Mouse (Mus musculus) megakaryocyte, embryonic 14.5 days (primary cell): ENCODE measurements at regions not wholly inside any gene's neighbourhood (a gene's known extent, or its start where the extent isn't known, plus 50 kb on each side); places are given as distances from the start of the nearest gene placed in this dataset.

Experiments
- FLI1 ChIP-seq: IDR thresholded peaks from 2 replicates; pipeline ENCODE4 v1.6.1; 2012; ENCODE audit warnings: low read length, inconsistent platforms, mixed read lengths
- GATA1 ChIP-seq: IDR thresholded peaks from 3 replicates; pipeline ENCODE4 v1.6.1; 2012; ENCODE audit warnings: mixed read lengths, low read length, inconsistent platforms, borderline replicate concordance

- no peak for TF ChIP-seq GATA1
- TF ChIP-seq FLI1, result no peak
Measured at GRCm38 (mm10) chr11:113091901-113092568, 310.0 kb downstream of the Sox9 start.
